Mouse (Mus musculus) heart, adult 10 weeks (tissue): Measurements from ENCODE around the gene Ttbk2. TPM values are rescaled to one million over a fixed set of nuclear protein-coding genes. Genes with fewer than 3 reads are reported as not detected.

Source experiments
- polyA plus RNA-seq: library from polyadenylated mRNA; stranded (reverse); fragments of 350-450 nt; fragmentation: Illumina TruSeq; extraction: RNeasy Lipid Tissue Mini Kit (QIAGEN cat#74804); gene quantifications from one replicate; pipeline ENCODE4 v1.2.3, GENCODE M21; 2014; ENCODE audit warnings: low read depth, low replicate concordance

Gene Ttbk2
- polyA plus RNA-seq, result 5.4 TPM

DNA sequence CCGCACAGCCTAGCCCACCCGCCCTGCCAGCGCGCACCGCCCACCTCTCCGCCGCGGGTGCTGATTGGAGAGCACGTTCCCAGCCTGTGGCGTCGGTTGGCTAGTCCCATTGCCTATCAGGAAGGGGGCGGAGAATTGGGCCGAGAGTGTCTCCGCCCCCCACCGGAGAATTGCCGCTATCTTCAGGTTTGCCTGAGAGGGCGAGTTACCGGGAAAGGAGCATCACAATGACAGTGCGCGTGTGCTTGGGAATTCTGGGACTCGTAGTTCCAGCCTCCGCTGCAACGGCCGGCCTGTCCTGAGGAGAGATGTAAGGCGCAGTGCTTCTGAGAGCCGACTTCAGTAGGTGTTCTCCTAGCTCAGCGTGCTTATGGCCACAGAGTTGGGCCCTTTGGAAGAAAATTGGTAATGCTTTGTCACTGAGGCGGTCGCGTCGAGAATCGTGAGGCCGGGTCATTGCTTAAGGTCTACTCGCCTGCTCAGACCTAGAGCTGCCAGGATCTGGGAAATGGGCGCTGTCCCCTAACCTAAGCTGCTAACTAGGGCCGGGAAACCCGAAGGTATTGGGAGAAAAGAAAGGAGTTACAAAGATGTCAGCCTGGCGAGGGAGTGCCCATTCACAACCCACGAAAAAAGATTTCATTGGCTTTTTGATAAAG is at the start of gene Ttbk2:
Ttbk2 (minus strand) TSS at position 181 of the 659 bp plus-strand sequence.

DNA sequence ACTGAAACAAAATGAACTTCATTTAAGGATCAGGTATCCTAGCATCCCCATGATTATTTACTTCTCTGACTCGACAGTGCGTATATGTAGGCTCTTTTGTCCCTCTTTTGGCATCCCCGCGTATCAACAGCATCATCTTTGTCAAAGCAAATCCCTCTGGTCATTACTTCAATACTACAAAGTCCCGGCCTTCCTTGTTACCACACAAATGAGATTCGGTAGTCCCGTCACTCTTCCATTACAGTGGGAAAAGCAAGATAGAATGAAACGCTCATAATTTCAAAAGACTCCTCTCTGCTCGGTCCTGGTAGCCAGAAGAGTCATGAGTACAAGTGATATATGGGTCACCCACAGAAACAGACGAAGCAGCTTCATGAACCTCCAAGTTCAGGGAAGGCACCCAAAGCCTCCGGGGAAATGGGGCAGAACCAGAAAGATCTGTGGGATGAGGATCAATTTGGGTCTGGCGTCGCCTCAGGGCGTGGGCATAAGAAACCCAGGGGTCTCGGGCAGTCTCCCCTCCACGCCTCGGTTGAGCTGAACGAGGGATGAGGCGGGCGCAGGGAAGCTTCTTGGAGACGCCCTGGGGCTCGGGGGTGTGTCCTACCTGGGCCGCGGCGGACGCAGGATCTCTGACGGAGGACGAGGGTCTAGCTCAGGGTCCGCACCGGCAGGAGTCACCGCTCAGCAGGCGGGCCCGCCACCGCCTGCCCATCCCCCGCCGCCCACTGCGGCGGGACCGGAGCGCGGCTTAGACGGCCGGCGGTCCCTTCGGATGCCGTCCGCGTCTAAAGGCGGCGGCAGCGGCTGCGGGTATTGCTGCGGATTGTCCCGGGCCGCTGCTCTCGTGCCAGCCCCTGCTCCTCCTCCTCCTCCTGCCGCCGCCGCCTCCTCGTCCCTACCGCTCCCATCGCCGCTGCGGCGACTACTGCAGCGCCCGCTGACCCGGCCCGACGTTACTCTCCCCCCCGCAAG is 668 bp downstream of the Ttbk2 start, which contains the start of gene Cdan1:
Cdan1 (minus strand) TSS at position 680 of the 975 bp plus-strand sequence.

Other genes with a start within 250 kb of the Ttbk2 start
- gene Haus2, start 241.2 kb downstream of the Ttbk2 start, polyA plus RNA-seq, result 16.6 TPM
- 24.6 TPM for gene Lrrc57, start 241.1 kb downstream of the Ttbk2 start, polyA plus RNA-seq
- gene Stard9, start 221.5 kb downstream of the Ttbk2 start, polyA plus RNA-seq, result 10.2 TPM
- gene Cdan1, start 476 bp downstream of the Ttbk2 start, polyA plus RNA-seq, result 9.7 TPM
- 14.4 TPM for gene Ubr1, start 120.1 kb upstream of the Ttbk2 start, polyA plus RNA-seq
- 6.4 TPM for gene Tmem62, start 126.4 kb upstream of the Ttbk2 start, polyA plus RNA-seq
- 34.3 TPM for gene Ccndbp1, start 157.8 kb upstream of the Ttbk2 start, polyA plus RNA-seq
- gene Epb42, start 186.5 kb upstream of the Ttbk2 start, polyA plus RNA-seq, result not detected
- gene Tgm5, start 235.2 kb upstream of the Ttbk2 start, polyA plus RNA-seq, result not detected